Mouse (Mus musculus): Measurements from ENCODE around the gene Prelid3b.

Gene Prelid3b

GRCm38 (mm10) chr2:174459365-174459764, 13.5 kb downstream of the Prelid3b start:
- no peak for DNase-seq

- DNase-seq: peak; percentile 93
Measured at GRCm38 (mm10) chr2:174453681-174454080, 19.2 kb downstream of the Prelid3b start.

GRCm38 (mm10) chr2:174450353-174450752, 22.5 kb downstream of the Prelid3b start, which contains the start of gene Tubb1:
Gene Tubb1, plus strand, starts transcription at chr2:174450695.
- peak; percentile 79 for DNase-seq

GRCm38 (mm10) chr2:174448405-174448804, 24.5 kb downstream of the Prelid3b start:
- DNase-seq: no peak

GRCm38 (mm10) chr2:174446905-174447304, 26.0 kb downstream of the Prelid3b start:
- no peak for DNase-seq

DNA sequence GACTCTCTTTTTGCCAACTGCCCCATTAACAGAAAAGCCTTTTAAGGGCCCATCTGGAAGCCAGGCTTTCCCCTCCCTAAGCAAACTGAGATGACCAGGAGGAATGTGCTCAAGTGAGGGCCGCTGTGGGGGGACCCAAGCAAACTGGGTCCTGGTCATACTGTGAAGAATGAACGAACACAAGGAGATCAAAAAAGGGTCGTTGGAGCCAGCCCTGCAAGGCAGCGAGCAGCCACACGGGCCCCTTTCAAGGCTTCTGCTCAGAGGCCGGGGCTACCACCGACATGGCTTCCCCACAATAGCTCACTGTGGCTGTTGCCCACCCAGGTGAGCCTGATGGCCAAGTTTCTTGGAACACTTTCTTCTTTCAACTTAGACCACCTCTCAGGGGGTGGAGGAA, 26.4 kb downstream of the Prelid3b start:
- no peak for DNase-seq

DNA sequence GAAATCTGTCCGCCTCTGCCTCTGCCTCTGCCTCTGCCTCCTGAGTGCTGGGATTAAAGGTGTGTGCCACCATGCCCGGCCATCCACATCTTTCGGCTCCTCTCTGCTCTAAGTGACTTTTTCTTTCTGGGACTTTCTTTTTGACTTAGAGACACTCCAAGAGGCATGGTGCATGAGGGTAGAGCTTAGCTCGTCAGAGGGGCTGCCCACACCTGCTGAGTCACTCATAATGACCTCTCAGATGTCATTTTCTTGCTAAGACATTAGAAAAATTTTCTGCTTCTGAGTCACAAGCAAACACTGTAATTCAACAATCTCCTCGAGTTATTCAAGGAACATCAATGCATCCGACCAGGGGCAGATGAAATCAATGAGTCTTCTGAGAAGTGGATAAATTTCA, 27.9 kb downstream of the Prelid3b start:
- no peak for DNase-seq

GRCm38 (mm10) chr2:174444359-174444758, 28.5 kb downstream of the Prelid3b start:
- no peak for DNase-seq

DNA sequence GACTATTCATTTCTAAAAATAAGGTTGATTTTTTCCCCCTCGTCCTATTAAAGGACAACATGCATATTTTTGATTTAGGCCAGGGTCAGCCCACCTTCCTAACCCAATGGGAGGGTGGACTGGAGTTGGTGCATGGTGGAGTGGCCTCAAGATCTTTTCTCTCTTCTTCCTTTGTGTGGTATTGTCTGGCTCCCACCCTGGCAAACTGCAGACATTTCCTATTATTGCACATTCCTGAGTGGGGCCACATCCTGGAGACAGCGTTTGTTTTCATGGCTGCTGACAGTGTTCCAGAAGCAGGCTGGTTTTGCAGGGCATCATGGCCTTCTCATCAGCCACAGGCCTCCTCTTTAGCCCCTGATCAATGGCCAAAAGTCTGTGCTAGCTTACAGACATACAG, 29.8 kb downstream of the Prelid3b start:
- no peak for DNase-seq

DNA sequence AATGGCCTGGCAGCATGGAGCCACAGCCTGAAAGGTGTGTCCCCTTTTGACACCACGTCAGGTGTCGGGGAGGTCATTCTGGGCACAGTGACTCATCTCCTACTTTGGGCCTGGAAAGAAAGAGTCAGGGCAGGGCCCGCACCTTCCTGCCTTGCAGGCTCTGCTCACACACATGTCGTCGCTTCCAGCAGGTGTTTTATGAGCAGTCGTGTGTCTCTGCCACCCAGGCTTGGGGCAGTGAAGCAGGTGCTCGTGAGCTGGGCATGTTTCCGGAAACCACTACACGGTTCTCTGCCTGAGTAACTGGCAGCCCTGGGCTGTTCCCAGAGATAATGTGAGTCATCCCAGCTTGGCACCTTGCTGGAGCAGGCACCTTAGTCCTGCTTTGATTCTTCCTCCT, 30.4 kb downstream of the Prelid3b start:
- DNase-seq: no peak

- DNase-seq: no peak
Measured at GRCm38 (mm10) chr2:174441898-174442297, 31.0 kb downstream of the Prelid3b start.

GRCm38 (mm10) chr2:174439961-174440360, 32.9 kb downstream of the Prelid3b start:
- no peak for DNase-seq

DNA sequence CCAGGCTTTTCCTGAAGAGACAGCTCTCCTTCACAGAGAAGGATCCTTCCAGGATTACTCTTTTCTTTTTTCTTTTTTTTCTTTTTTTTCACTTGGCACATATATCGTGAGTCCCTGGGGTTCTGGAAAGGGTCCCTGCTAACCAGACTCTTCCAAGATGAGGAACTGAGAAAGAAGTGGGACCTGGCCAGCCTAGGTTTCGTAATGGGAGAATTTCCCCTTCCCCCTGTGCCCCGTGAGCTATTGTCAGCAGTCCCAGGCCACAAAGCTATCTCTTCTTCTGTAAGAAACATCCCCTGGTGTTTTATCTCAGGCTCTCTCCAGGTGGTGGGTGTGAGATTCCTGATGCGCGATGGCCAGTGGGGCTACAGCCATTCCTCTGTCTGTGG, 33.4 kb downstream of the Prelid3b start:
- DNase-seq: no peak

DNA sequence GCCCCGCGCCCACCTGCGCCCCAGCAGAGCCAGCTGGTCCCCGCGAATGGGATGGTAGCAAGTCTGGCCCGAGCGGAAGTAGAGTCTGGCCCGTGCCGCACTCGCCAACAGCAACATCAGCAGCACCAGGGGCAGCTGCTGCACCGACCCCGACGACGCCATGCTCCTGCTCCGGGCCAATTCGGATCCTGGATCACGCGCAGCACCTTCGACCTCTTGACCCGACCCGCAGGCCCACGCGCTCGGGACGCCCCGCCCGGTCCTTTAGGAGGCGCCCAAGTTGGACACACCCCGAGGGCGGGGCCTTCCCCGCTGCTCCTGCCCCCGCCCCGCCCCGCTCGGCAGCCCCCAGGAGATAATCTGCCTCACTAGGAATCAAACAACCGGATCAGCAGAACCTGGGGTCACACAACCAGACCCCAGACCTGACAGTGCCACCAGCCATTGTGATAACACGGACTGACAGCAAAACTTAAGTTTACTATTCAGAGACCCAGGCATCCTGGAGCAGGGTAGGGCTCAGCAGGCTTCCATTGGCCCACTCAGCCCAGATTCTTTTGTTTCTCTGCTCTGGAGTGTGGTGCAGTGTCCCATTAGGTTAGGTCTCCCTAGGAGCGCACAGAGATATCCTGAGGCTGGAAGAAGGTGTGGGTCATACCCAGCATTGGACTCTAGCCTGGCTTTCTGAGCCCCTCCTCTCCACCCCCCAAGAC, 34.0 kb downstream of the Prelid3b start, which contains the start of gene Ctsz:
Gene Ctsz (minus strand): TSS at position 303 of the 713 bp plus-strand sequence.
- peak; percentile 91 for DNase-seq

GRCm38 (mm10) chr2:174438181-174438580, 34.7 kb downstream of the Prelid3b start:
- DNase-seq: no peak

GRCm38 (mm10) chr2:174437697-174437982, 35.2 kb downstream of the Prelid3b start:
- peak; percentile 14 for DNase-seq

GRCm38 (mm10) chr2:174436916-174437696, 35.8 kb downstream of the Prelid3b start:
- no peak for DNase-seq

DNA sequence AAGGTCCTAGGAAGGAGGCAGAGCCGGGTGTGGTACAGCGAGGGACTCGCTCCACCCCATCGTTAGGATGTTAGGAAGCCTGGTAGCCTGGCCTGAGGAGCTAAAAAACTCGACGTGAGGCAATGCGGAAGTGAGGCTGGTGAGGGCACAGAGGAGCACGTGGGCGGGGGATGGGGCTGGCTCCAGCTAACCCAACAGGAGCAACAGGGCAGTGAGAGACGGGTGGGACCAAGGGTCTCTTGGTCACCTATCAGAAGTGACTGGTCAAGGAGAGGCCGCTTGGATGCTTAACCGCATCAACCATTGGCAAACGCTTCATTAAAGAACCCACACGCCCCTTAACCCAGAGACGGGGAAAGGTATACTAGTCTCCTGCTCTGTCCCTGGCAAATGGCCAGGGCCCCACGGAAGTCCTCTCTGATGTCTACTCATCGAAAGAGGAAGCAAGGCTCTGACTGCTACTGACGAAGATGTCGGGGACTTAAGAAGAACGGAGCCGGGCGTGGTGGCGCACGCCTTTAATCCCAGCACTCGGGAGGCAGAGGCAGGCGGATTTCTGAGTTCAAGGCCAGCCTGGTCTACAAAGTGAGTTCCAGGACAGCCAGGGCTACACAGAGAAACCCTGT, 36.7 kb downstream of the Prelid3b start:
- no peak for DNase-seq

DNA sequence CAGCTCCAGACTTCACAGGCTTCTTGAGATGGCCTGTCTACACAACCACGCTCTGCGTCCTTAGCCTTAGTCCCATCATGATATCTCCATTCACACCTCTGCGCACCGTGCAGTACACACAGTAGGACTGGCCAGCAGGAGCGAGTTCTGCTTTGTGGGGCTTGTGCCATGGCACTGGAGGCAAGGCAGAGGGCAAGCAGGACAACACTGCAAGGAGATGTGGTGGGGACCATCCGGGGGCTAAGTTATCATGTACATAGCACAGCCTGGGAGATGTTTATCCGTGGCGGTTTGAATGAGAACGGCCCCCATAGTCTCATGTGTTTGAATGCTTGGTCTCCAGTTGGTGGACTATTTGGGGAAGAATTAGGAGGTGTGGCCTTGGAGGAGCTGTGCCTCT, 37.9 kb downstream of the Prelid3b start:
- no peak for DNase-seq

DNA sequence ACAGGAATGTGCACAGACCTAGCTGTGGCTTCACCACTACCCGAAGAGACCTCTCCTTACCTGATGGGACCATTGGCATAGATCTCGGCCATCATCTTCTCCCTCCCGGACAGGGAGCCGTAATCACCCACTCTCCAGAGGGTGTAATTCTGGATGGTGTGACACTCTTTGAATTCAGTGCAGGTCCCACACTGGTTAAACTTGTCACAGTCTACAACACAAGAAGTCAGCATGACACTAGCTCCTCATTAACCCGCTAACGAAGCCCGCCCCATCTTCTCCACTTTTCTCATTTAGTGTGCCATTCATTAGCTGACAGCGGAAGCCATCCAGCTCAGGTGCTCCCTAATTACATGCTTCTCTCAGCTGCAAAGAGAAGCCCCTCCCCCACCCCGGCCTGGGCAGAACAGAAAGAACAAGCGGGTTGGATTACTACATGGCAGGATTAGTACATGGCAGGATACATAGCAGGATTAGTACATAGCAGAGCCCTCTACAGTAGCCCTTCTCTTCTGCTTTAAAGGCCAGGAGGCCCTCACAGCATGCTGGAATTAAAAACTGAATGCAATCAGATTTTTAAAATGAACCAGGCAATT, 43.8 kb downstream of the Prelid3b start:
- no peak for DNase-seq

GRCm38 (mm10) chr2:174428076-174428835, 44.6 kb downstream of the Prelid3b start:
- no peak for DNase-seq

DNA sequence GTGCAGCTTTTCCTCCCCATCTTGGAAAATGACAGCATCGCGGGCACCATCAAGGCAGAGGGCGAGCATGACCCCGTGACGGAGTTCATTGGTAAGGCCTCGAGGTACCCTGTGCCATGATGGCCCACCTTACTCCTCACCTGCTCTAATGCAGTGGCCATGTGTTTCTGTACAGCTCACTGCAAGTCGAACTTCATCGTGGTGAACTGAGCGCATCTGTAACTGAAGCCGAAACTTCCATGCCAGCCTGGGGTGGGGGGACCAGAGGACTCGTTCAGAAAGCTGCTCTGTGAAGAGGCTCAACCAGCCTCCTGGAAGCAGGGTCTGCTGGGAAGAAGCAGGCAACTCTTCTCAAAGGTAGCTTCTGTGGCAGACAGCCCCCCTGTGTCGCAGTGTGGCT, 46.0 kb downstream of the Prelid3b start:
- DNase-seq: no peak

All from liver (tissue).